Mouse (Mus musculus) effector memory CD4-positive, alpha-beta T cell, adult 7 months (primary cell): ENCODE measurements around the gene Ptch2. TPM values are rescaled to one million over a fixed set of nuclear protein-coding genes. Genes with fewer than 3 reads are reported as not detected.

Experiments
- polyA plus RNA-seq: library from polyadenylated mRNA; unstranded; fragments of 100-300 nt; shearing (Covaris generic); gene quantifications from one replicate; pipeline ENCODE4 v1.2.1, GENCODE M21; 2017

Ptch2 gene
- 0.23 TPM for polyA plus RNA-seq

DNA sequence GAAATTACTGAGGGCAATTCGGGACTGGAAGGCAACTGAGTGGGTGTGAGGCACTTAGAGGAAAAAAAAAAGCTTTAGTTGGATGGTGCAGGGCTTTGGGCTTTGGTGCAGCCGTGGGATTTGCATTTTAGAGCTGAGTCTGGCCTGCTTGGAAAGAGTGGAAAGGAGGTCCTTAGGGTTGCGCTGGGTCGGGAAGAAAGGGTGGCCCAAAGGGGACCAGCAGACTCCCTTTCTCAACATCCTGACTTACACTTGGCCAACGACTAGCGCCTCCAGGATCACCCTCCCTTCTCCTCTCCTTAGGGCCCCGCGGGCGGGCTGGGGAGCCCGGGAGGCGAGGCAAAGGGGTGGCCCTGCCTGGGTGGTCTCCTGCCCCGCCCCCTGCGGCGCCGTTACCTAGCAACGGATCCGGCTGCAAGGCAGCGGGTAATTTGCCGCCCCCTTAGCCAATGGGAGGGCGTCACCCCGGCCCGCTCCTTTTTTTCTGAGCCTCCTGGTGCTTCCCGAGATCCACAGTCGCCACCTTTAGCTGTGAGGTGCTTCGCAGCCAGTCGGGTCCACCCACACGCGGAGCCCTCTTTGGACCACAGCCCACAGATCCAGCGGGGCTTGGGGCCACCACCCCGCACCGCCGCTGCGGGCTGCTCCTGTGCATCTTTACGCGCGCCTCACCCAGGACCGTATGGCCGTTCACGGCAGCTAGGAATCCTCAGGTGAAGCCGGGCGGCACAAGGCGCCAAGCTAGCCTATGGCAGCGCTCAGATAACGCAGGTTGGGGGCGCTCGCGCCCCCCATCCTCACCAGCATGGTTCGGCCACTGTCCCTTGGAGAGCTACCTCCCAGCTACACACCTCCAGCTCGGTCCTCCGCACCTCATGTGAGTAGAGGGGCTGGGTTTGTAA lies at the start of gene Ptch2:
Gene Ptch2 (plus strand): TSS at position 525 of the 902 bp plus-strand sequence.

DNA sequence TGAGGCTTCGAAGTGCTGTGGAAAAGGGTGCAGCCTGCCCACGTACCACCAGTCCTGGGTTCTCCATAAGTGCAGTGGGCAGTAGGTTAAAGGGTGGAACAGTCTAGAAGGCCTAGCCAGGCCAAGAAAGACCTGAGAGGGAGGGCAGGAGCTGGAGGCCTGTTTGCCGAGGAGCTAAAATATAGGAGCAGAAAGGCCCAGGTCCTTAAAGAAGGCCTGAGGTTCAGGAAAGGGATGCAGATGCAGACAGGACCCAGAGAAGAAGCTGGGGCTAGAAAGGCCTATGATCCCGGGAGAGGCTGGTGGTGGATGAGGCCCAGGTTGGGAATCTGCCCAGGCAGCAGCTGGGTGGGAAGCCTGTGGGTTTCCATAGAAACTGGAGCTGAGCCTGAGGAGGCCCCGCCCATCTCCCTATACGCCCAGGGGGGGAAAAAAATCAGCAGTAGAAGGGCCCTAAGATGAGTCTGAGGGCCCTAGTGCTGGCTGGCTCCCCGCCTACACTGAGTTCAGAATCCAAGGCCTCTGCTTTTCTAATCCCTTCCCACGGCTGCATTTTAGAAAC lies 29.6 kb downstream of the Ptch2 start, which contains the start of gene Btbd19:
Gene Btbd19 (minus strand): TSS at position 378 of the 562 bp plus-strand sequence.

DNA sequence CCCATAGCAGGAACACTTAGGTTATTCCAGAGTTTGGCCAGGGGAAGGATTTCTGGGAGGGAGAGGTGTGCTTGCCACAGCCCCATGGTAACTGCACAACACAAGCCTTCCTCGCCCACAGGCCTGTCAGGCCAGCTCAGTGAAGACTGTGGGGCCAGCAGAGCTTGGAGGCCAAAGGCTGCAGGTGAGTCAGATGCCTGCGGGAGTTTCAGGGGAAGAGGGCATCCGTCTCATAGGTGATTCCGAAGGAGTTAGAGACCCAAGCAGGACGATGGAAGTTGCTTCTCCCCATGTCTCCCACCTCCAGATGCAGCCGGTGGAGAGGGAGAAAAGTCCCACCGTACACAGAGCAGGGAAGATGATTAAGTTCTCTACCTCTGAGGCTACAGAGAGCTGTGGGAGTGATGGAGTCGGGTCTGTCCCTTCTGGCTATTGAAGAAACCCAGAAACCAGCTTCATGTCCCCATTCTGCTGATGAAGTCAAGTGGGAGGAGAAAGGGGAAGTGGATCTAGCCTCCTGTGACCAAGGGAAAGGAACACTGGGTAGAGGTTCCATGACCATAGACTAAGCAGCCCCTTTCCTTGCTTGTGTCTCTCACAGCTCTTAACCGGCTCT lies 30.9 kb downstream of the Ptch2 start, which contains the start of gene Tctex1d4:
Gene Tctex1d4 (plus strand): TSS at position 120 of the 616 bp plus-strand sequence.

DNA sequence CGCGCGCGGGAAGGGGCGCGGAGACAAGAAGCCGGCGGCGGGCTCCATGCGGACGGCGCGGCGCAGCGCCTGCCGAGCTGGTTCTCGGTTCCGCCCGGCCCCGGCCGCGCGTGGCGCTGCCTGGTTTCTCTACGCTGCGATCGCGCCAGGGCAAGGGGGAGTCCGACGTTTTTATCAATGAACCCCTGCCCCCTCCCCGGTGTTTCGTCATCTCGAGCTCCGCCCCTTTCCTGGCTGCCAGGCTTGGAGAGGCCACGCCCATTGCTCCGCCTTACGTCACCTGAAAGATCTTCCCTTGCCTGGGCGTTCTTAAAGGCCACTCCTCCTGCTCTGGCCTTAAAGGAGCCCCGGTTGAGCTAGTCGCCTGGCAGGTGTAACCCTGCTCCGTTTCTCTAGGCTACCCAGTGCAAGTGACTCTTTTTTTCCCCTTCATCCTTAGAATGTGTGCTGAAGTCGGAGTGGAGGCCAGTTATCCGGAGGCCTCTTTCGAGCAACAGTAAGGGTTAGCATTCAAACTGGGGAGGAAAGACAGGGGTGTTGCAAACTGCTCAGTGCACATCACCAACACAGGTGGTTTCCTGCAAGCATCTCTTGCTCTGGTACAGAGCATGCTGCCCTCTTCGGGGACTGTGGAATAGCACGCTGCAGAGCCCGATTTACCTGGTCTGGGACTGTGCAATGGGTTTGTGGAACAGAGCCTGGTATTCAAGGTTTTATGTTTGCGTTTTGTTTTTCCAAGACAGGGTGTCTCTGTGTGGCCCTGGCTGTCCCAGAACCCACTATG lies 38.1 kb downstream of the Ptch2 start, which contains the start of gene Plk3:
Gene Plk3 (minus strand): TSS at position 147 of the 784 bp plus-strand sequence.

DNA sequence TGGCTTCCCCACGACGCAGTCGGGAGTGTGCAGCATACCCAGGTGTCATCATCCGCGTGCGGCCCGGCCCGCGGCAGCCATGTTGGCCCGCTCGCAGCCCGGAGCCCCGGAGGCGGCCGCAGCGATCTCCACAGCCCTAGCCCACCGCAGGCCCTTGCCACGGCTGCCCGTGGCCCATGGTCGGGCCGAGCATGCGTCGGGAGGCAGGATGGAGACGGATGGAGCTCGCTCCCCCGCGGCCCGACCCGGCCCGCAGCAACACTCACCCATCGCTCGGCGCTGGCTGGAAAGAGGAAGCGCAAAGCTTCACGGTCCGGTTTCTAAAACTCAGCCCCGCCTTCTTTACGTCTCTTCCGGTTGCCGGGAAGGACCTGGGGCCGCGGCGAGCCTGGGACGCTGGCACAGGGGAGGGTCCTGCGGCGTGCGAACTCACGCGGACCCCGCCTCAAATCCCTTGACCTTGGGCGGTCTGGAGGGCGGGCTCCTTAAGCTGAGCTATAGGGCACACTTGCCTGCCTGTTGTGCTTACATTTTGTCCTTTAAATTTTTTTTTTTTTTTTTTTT lies 60.0 kb downstream of the Ptch2 start, which contains the start of gene Rps8:
Gene Rps8 (minus strand): TSS at position 452 of the 564 bp plus-strand sequence.

Other genes with a start within 250 kb of the Ptch2 start
- 0.33 TPM for gene Zswim5, start 218.7 kb upstream of the Ptch2 start, polyA plus RNA-seq
- gene Urod, start 101.7 kb upstream of the Ptch2 start, polyA plus RNA-seq, result 52.7 TPM
- 25.2 TPM for gene Hectd3, start 100.8 kb upstream of the Ptch2 start, polyA plus RNA-seq
- gene Eif2b3, start 76.7 kb upstream of the Ptch2 start, polyA plus RNA-seq, result 24.2 TPM
- 36.4 TPM for gene Btbd19, start 29.6 kb downstream of the Ptch2 start, polyA plus RNA-seq
- gene Tctex1d4, start 30.7 kb downstream of the Ptch2 start, polyA plus RNA-seq, result not detected
- gene Plk3, start 37.9 kb downstream of the Ptch2 start, polyA plus RNA-seq, result 205 TPM
- gene Rps8, start 60.2 kb downstream of the Ptch2 start, polyA plus RNA-seq, result 472 TPM
- 0.15 TPM for gene Kif2c, start 86.6 kb downstream of the Ptch2 start, polyA plus RNA-seq
- not detected for gene Tmem53, start 155.9 kb downstream of the Ptch2 start, polyA plus RNA-seq
- gene Armh1, start 156.1 kb downstream of the Ptch2 start, polyA plus RNA-seq, result not detected